Mouse (Mus musculus): ENCODE results near the gene Lyrm4. TPM values are rescaled to one million over a fixed set of nuclear protein-coding genes. Genes with fewer than 3 reads are reported as not detected.

The Lyrm4 gene
- total RNA-seq, 2 experiments from 2014 or later: 4.8 to 5.1 TPM

DNA sequence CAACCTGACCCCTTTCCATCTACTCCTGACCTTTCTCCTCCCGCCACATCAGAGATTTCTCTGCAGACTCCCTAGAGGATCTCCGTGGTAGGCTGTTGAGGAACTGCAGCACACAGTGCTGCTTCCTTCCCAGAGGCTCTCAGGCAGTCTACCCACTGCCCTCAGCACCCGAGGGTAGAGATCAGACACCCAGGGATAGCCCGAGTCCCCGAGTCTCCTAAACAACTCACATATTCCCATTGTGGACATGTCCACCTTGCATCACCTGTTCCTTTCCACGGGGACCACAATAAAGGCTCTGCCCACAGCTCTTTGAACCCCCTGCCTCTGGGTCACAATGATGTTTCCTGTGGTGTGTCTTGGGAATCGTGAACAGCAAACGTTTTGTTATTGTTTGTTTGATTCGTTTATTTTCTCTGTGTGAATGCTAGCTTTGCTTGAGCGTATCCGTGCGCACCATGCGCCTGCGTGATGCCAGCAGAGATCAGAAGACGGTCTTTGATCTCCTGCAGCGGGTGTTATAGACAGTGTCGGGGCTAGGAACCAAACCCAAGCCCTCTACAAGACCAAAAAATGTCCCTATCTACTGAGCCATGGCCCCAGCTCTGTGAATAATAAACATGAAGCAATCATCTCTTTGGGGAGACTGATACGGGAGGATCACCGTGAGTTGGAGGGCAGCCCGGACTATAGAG is 170.5 kb downstream of the Lyrm4 start:
- intact Hi-C loops (cut with DNase I): no loop called here

DNA sequence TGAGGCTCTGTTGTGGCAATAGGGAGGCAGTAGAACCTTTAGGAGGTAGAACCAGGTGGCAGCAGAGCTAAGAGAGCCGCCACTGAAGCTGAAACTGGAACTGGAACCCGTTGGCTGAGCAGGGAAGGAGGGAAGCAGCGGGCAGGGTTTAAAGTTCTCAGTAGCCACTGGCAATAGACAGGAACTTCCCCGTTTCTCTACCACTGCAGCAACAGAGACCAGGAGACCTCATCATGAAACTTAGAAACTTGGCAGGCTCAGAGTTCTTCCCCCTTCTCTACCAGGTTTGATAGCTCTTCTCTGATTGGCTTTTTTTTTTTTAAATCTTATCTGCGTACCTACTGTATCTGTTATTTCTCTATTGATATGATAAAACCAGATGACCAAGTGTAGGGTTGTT is 176.4 kb downstream of the Lyrm4 start:
- no peak for DNase-seq
- intact Hi-C loops (cut with DNase I): no loop called here

More for the DNA sequence above, 170.5 kb downstream of the Lyrm4 start:
- DNase-seq: no peak

DNA sequence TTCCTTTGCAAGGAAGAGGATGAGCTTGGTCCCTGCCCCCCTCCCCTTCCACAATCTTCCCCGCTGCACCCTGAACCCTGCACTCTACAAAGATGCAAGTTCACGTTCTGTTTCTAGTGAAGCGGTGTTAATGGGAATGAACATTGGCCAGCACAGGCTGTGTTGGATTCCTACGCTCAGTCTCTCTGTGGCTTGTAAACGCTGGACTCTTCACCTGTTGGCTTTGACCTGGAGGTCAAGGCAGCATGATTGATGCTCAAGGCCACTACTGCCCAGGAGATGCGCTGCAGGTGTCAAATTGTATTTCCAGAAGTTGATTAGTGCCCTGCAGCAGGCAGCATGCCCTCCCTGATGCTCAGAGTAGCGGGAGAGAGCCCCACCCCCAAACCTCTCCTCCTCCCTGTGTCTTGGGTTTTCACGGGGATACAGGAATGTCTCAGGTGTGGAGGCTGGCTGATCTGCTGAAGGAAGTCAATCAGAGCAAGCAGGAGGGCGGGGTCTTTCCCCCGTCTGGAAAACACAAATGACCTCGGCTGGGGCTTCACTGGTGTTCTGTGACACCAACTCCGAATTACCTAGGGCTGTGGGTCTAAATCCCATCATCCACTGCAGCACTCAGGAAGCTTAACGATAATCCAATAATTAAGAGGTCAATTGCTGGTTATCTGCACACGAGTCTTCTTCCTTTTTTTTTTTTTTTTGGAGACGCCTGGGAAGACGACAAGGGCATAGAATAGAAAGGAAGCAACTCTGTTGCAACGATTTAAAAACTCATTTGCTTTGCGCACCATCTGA is 177.3 kb downstream of the Lyrm4 start:
- intact Hi-C loops (cut with DNase I): no loop called here
- no peak for DNase-seq

- intact Hi-C loops (cut with DNase I): no loop called here
- DNase-seq: no peak
These were observed 179.3 kb downstream of the Lyrm4 start for GRCm38 (mm10) chr13:35937991-35938390.

Other genes starting within 250 kb of the Lyrm4 start
- 10 to 100 TPM in 1 of 2 experiments, 1 to 10 TPM in 1; 8.7 to 15.1 TPM for gene Rpp40, start 211.2 kb downstream of the Lyrm4 start, total RNA-seq (2021)
- gene Ppp1r3g, start 158.7 kb downstream of the Lyrm4 start, total RNA-seq (2021): under 1 TPM in 1 of 2 experiments, not detected in 1; 0.10 TPM
- gene Fars2, start 114 bp downstream of the Lyrm4 start, total RNA-seq (2021): 10 to 100 TPM; 33.3 to 41.8 TPM